Mouse (Mus musculus): ENCODE data around the gene Grm6. TPM values are rescaled to one million over a fixed set of nuclear protein-coding genes. Genes with fewer than 3 reads are reported as not detected.

Grm6 gene
- 0.32 and 0.62 TPM in 2 replicates for polyA plus RNA-seq (2015; fragmentation: Nextera tagmentation; extraction: Ambion mirVana)

GRCm38 (mm10) chr11:50850177-50850735 lies at the start of gene Grm6:
Grm6 (plus strand) TSS chr11:50850685.
- Histone ChIP-seq H3K36me3 (no peaks in the 10 kb centered on the region), H3K27me3 (peaks cover 58% of the 10 kb centered on the region), H3K9me3 (no peaks in the 10 kb centered on the region), H3K4me3 (peak within 1 kb of the TSS; percentile 44), H3K9ac (no peak within 1 kb of the TSS), H3K4me2 (peak within 1 kb of the TSS; percentile 91), H3K4me1 (peaks cover 19% of the 10 kb centered on the region), H3K27ac (no peak within 1 kb of the TSS)
- WGBS: 2% methylated on average over 11 of the region's 11 CpGs
- ATAC-seq (ENCODE audit: insufficient number of reproducible peaks, low FRiP score, low TSS enrichment, low read depth): no peak

DNA sequence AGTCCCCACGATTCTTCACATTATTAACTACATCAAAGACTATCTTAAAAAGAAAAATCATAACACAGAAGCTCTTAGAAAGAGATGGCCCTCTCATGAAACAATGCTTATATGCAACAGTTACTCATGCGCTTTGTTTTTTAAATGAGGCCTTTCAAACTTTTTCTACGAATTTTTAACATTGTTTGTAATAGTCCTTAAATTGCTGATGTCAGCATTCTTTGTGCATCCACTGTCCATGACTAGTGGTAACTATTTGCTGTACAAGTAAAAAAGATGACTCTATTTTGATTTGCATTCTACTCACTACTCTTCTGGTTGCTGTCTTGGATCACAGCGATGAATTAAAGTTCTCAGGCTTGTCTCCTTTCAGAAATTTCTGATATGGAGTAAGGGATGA lies 36.3 kb upstream of the Grm6 start:
- H3K27me3 ChIP-seq: no peaks in the 10 kb centered on the region
- no peak overlapping the region for H3K27ac ChIP-seq
- no peaks in the 10 kb centered on the region for H3K4me1 ChIP-seq
- 95% methylated on average over 4 of the region's 4 CpGs for WGBS
- no peak overlapping the region for H3K4me3 ChIP-seq
- H3K9me3 ChIP-seq: peaks cover 33% of the 10 kb centered on the region
- H3K4me2 ChIP-seq: no peak overlapping the region
- no peak for ATAC-seq (ENCODE audit: insufficient number of reproducible peaks, low FRiP score, low TSS enrichment, low read depth)
- H3K9ac ChIP-seq: no peak overlapping the region
- H3K36me3 ChIP-seq: peaks cover 95% of the 10 kb centered on the region

GRCm38 (mm10) chr11:50826214-50826613 lies 24.3 kb upstream of the Grm6 start:
- 13% methylated on average over 2 of the region's 2 CpGs for WGBS
- Histone ChIP-seq H3K36me3 (peaks cover 39% of the 10 kb centered on the region), H3K27me3 (no peaks in the 10 kb centered on the region), H3K9me3 (no peaks in the 10 kb centered on the region), H3K9ac (no peak overlapping the region; the same call in 1 of the 2 replicates), H3K4me2 (peak overlapping the region; percentile 46), H3K4me3 (peak overlapping the region; percentile 87), H3K4me1 (peaks cover 4% of the 10 kb centered on the region; the same call in 1 of the 2 replicates), H3K27ac (peak overlapping the region; percentile 87)
- no peak for ATAC-seq (ENCODE audit: insufficient number of reproducible peaks, low FRiP score, low TSS enrichment, low read depth)

GRCm38 (mm10) chr11:50827010-50827953 lies 23.2 kb upstream of the Grm6 start, which contains the start of gene Zfp354c:
Zfp354c (minus strand) TSS chr11:50827724.
- ATAC-seq (ENCODE audit: insufficient number of reproducible peaks, low FRiP score, low TSS enrichment, low read depth): peak; percentile 93
- Histone ChIP-seq H3K4me1 (peaks cover 4% of the 10 kb centered on the region; the same call in 1 of the 2 replicates), H3K4me3 (peak within 1 kb of the TSS; percentile 87), H3K36me3 (peaks cover 31% of the 10 kb centered on the region), H3K27ac (peak within 1 kb of the TSS; percentile 87), H3K27me3 (no peaks in the 10 kb centered on the region), H3K4me2 (peak within 1 kb of the TSS; percentile 46), H3K9ac (peak within 1 kb of the TSS; percentile 85), H3K9me3 (no peaks in the 10 kb centered on the region)
- 1% methylated on average over 45 of the region's 45 CpGs for whole genome bisulfite sequencing

DNA sequence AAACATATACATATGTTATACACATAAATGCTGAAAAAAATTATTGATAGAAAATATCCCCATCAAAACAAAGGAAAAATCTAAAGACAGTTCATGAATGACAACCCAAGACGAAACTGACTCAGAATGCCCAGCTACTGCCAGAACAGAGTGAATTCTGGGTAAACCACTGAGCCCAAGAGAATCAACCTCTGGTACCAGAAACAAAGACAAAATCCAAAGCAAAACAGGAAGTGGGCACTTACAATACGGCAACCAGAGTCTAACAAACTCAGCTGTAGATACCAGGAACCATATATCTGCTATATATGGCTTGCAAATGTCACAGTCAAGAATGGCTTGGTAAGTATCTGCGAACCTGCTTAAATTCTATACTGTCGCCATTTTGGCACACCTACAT lies 14.8 kb upstream of the Grm6 start:
- Histone ChIP-seq H3K9me3 (peaks cover 7% of the 10 kb centered on the region), H3K4me2 (no peak overlapping the region), H3K27ac (no peak overlapping the region), H3K4me1 (peaks cover 10% of the 10 kb centered on the region), H3K4me3 (no peak overlapping the region), H3K9ac (no peak overlapping the region), H3K36me3 (peaks cover 14% of the 10 kb centered on the region), H3K27me3 (no peaks in the 10 kb centered on the region)
- 86% methylated on average over 4 of the region's 4 CpGs for WGBS
- no peak for ATAC-seq (ENCODE audit: insufficient number of reproducible peaks, low FRiP score, low TSS enrichment, low read depth)

DNA sequence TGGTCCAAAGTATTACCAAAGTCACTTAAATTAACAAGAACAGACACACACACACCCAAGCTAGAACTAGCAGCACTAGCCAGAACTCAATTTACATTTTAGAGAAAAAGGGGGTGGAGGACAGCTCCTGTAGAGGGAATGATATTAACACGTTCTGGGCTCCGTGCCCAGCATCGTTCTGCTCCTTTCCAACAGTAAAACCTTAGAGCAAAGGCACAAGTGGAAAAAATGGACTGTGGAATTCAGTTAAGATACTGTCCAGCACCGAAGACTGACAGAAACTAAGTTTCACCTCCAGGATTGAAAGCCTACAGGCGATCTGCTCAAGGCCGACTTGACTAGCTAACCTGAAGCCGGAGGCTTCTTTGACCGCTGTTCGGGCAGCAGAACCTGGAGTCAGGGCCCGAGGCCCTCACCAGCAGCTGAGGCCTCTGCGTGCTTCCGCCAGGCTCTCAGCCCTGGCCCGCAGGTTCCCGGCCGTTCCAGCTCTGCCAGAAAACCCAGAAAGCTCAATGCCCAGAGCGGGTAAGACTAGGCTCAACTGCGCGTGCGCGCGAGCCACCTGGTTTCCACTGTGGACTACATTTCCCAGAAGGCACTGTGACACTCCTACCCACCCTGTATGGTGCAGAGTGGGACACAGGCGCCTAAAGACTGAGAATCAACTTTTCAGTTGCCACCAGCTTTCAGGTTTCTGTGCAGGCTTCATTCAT lies 9.3 kb upstream of the Grm6 start, which contains the start of gene Zfp879:
Zfp879 (minus strand) TSS at position 530 of the 713 bp plus-strand sequence.
- peak within 1 kb of the TSS; percentile 96 for H3K27ac ChIP-seq
- 0 out of 2 replicates have a peak, but pooled peaks cover 3% of the 10 kb centered on the region for H3K27me3 ChIP-seq
- peak within 1 kb of the TSS; percentile 43 for H3K4me3 ChIP-seq
- H3K36me3 ChIP-seq: no peaks in the 10 kb centered on the region
- peak within 1 kb of the TSS; percentile 63 for H3K4me2 ChIP-seq
- peaks cover 19% of the 10 kb centered on the region for H3K4me1 ChIP-seq
- WGBS: 9% methylated on average over 22 of the region's 22 CpGs
- H3K9me3 ChIP-seq: no peaks in the 10 kb centered on the region
- H3K9ac ChIP-seq: peak within 1 kb of the TSS; percentile 51
- ATAC-seq (ENCODE audit: insufficient number of reproducible peaks, low FRiP score, low TSS enrichment, low read depth): peak; percentile 91

GRCm38 (mm10) chr11:50845951-50846350 lies 4.5 kb upstream of the Grm6 start:
- H3K9ac ChIP-seq: no peak overlapping the region
- no peak for ATAC-seq (ENCODE audit: insufficient number of reproducible peaks, low FRiP score, low TSS enrichment, low read depth)
- no peaks in the 10 kb centered on the region for H3K9me3 ChIP-seq
- no peak overlapping the region for H3K27ac ChIP-seq
- no peak overlapping the region for H3K4me3 ChIP-seq
- WGBS: 87% methylated on average over 3 of the region's 3 CpGs
- H3K4me2 ChIP-seq: no peak overlapping the region
- H3K36me3 ChIP-seq: no peaks in the 10 kb centered on the region
- peaks cover 35% of the 10 kb centered on the region for H3K27me3 ChIP-seq
- peaks cover 17% of the 10 kb centered on the region for H3K4me1 ChIP-seq

DNA sequence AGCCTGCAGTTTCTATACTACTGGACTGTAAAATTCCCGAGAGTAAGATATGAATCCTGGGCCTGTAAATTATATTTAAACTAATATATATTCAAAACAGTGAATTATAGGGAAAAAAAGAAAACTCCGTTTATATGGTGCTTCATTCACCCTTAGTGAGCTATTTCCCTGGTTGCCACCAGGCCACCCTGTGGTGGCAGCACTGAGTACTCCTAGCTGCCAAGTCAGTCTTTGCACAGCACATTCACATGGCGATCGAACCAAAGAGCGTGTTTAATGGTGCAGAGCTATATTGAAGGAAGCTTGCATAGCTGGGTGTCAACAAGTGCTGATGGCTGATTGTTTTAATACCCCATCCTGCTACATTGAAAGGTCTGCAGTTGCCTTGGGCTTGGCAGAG lies 3.4 kb upstream of the Grm6 start:
- Histone ChIP-seq H3K27ac (no peak overlapping the region), H3K27me3 (peaks cover 46% of the 10 kb centered on the region), H3K4me1 (peaks cover 19% of the 10 kb centered on the region), H3K9me3 (no peaks in the 10 kb centered on the region), H3K4me2 (no peak overlapping the region), H3K4me3 (no peak overlapping the region), H3K36me3 (no peaks in the 10 kb centered on the region), H3K9ac (no peak overlapping the region)
- no peak for ATAC-seq (ENCODE audit: insufficient number of reproducible peaks, low FRiP score, low TSS enrichment, low read depth)
- 72% methylated on average over 5 of the region's 5 CpGs for WGBS

DNA sequence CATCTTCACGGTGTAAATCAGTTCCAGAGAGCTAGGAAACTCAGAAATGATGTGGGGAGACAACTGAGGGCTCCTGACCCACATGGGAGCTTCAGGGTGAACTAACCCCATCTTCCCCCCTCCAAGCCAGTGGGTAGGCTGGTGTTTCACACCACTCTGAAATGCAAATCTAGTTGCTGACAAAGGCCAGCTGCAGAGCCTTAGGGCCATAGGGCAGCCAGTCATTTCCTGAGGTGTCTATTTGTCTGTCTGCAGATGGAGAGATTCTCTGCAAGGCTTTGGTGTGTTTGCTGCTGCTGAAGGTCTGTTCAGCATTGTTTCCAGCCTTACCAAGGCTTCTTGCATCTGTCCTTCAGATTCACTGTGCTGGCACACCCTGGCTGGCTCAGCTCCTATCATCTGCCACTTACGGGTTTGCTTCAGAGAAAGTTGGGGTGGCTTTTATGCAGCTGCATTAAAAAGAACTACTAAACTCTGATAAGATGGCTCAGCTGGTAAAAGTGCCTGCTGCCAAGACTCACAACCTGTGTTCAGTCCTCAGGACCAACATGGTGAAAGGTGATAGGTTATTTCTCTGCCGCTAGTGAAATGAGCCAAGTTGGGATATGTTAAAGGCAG lies 1.9 kb upstream of the Grm6 start:
- H3K36me3 ChIP-seq: no peaks in the 10 kb centered on the region
- H3K27me3 ChIP-seq: peaks cover 59% of the 10 kb centered on the region
- no peak overlapping the region for H3K4me3 ChIP-seq
- WGBS: 39% methylated on average over 3 of the region's 3 CpGs
- H3K4me1 ChIP-seq: peaks cover 19% of the 10 kb centered on the region
- no peak overlapping the region for H3K4me2 ChIP-seq
- H3K9me3 ChIP-seq: no peaks in the 10 kb centered on the region
- H3K9ac ChIP-seq: no peak overlapping the region
- ATAC-seq (ENCODE audit: insufficient number of reproducible peaks, low FRiP score, low TSS enrichment, low read depth): no peak
- H3K27ac ChIP-seq: no peak overlapping the region

GRCm38 (mm10) chr11:50849310-50849709 lies 1.2 kb upstream of the Grm6 start:
- no peak for ATAC-seq (ENCODE audit: insufficient number of reproducible peaks, low FRiP score, low TSS enrichment, low read depth)
- no peak overlapping the region for H3K27ac ChIP-seq
- peaks cover 19% of the 10 kb centered on the region for H3K4me1 ChIP-seq
- H3K9ac ChIP-seq: no peak overlapping the region
- no peaks in the 10 kb centered on the region for H3K9me3 ChIP-seq
- no peaks in the 10 kb centered on the region for H3K36me3 ChIP-seq
- WGBS: 5% methylated on average over 10 of the region's 10 CpGs
- peaks cover 59% of the 10 kb centered on the region for H3K27me3 ChIP-seq
- no peak overlapping the region for H3K4me3 ChIP-seq
- no peak overlapping the region for H3K4me2 ChIP-seq

DNA sequence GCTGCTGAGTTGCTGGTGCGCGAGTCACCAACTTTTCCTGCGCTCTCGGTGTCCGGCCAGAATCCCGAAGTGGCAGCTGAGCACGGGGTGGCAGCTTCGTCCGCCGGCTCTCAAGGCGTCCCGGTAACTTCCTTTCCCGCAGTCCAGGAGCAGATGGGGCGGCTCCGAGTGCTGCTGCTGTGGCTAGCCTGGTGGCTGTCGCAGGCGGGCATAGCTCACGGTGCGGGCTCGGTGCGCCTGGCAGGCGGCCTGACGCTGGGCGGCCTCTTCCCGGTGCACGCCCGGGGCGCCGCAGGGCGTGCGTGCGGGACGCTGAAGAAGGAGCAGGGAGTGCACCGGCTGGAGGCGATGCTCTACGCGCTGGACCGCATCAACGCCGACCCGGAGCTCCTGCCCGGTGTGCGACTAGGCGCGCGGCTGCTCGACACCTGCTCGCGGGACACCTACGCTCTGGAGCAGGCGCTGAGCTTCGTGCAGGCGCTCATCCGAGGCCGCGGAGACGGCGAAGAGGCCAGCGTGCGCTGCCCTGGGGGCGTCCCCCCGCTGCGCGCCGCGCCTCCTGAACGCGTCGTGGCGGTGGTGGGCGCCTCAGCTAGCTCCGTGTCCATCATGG lies 610 bp downstream of the Grm6 start:
- H3K4me1 ChIP-seq: peaks cover 19% of the 10 kb centered on the region
- peak overlapping the region; percentile 91 for H3K4me2 ChIP-seq
- H3K27me3 ChIP-seq: peaks cover 56% of the 10 kb centered on the region
- H3K9ac ChIP-seq: no peak overlapping the region
- peak overlapping the region; percentile 44 for H3K4me3 ChIP-seq
- H3K36me3 ChIP-seq: no peaks in the 10 kb centered on the region
- H3K27ac ChIP-seq: no peak overlapping the region
- ATAC-seq (ENCODE audit: insufficient number of reproducible peaks, low FRiP score, low TSS enrichment, low read depth): no peak
- WGBS: under 1% methylated on average over 70 of the region's 72 CpGs
- H3K9me3 ChIP-seq: no peaks in the 10 kb centered on the region

Data from limb, embryonic 15.5 days (tissue).